Mouse (Mus musculus): ENCODE measurements at regions not wholly inside any gene's neighbourhood (a gene's known extent, or its start where the extent isn't known, plus 50 kb on each side); places are given as distances from the start of the nearest gene placed in this dataset.

- Histone ChIP-seq H3K9me3 (ENCODE audit: control insufficient read depth, insufficient read depth, low read depth, low read length) (no peaks in the 10 kb centered on the region), H3K4me1 (ENCODE audit: control insufficient read depth in 2 of 2, insufficient read depth in 2 of 2, low read length in 2 of 2, poor library complexity in 1 of 2) (peaks cover 0 to 3% of the 10 kb centered on the region in 2 experiments; a peak in 1 of 4 replicates), H3K27ac (ENCODE audit: insufficient read depth, low read depth, low read length, poor library complexity, severe bottlenecking) (no peak overlapping the region), H3K4me3 (ENCODE audit: insufficient read depth in 1 of 2, low read depth in 1 of 2, low read length in 2 of 2, poor library complexity in 1 of 2, severe bottlenecking in 1 of 2) (no peak overlapping the region), H3K36me3 (ENCODE audit: control insufficient read depth, insufficient read depth, low read length, poor library complexity, severe bottlenecking) (no peaks in the 10 kb centered on the region), H3K9ac (ENCODE audit: insufficient read depth, low read depth, low read length, poor library complexity, severe bottlenecking) (no peak overlapping the region)
- no peak for TF ChIP-seq CHD2 (IDR thresholded peaks at IDR 0.05; ENCODE audit: low read depth, low read length)
- peak; percentile 55; the same call in 1 of the 2 replicates for TF ChIP-seq ZC3H11A (IDR thresholded peaks at IDR 0.05; ENCODE audit: borderline replicate concordance, low read depth, low read length)
- in situ Hi-C loops (cut with MboI; ENCODE audit: low sequenced_read_pairs in 2 of 2, unreplicated experiment in 2 of 2) = no loop called here
- DNase-seq (ENCODE audit: low read depth, low spot score) = peak; percentile 66
These were observed 104.1 kb upstream of the Zc3h12a start for GRCm38 (mm10) chr4:125231711-125232260.

DNA sequence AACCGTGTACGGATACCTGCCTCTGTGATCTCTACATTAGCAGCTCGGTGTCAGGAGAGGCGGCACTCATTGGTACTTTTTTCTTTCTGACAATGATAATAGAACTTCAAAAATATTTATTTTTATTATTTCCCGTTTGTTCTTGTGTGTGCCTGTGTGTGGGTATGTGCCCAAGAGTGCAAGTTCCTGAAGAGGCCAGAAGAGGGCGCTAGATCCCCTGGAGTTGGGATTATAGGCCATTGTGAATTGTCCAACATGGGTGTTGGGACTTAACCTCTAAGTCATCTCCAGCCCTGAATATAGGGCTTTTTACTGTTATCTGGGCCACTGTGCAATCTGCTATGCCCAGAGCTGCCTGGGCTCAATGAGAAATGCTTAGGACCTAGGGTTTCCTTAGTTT, 99.6 kb upstream of the Zc3h12a start:
- Histone ChIP-seq H3K27ac (ENCODE audit: insufficient read depth, low read depth, low read length, poor library complexity, severe bottlenecking) (no peak overlapping the region), H3K9ac (ENCODE audit: insufficient read depth, low read depth, low read length, poor library complexity, severe bottlenecking) (no peak overlapping the region), H3K36me3 (ENCODE audit: control insufficient read depth, insufficient read depth, low read length, poor library complexity, severe bottlenecking) (no peaks in the 10 kb centered on the region), H3K4me1 (ENCODE audit: control insufficient read depth in 2 of 2, insufficient read depth in 2 of 2, low read length in 2 of 2, poor library complexity in 1 of 2) (peaks cover 0 to 12% of the 10 kb centered on the region in 2 experiments; a peak in 2 of 4 replicates), H3K9me3 (ENCODE audit: control insufficient read depth, insufficient read depth, low read depth, low read length) (no peaks in the 10 kb centered on the region), H3K4me3 (ENCODE audit: insufficient read depth in 1 of 2, low read depth in 1 of 2, low read length in 2 of 2, poor library complexity in 1 of 2, severe bottlenecking in 1 of 2) (no peak overlapping the region)
- TF ChIP-seq ZNF384 (IDR thresholded peaks at IDR 0.05; ENCODE audit: low read depth, low read length) = no peak
- TF ChIP-seq CHD2 (IDR thresholded peaks at IDR 0.05; ENCODE audit: low read depth, low read length) = no peak
- no peak for TF ChIP-seq MAFK (IDR thresholded peaks at IDR 0.05; ENCODE audit: insufficient read depth, low read depth, low read length)
- TF ChIP-seq ZC3H11A (IDR thresholded peaks at IDR 0.05; ENCODE audit: borderline replicate concordance, low read depth, low read length) = no peak
- no peak for TF ChIP-seq HCFC1 (IDR thresholded peaks at IDR 0.05; ENCODE audit: borderline replicate concordance, insufficient read depth, low read length)
- in situ Hi-C loops (cut with MboI; ENCODE audit: low sequenced_read_pairs in 2 of 2, unreplicated experiment in 2 of 2) = no loop called here
- DNase-seq (ENCODE audit: low read depth, low spot score) = no peak

- Histone ChIP-seq H3K4me3 (ENCODE audit: insufficient read depth in 1 of 2, low read depth in 1 of 2, low read length in 2 of 2, poor library complexity in 1 of 2, severe bottlenecking in 1 of 2) (no peak overlapping the region), H3K9ac (ENCODE audit: insufficient read depth, low read depth, low read length, poor library complexity, severe bottlenecking) (no peak overlapping the region), H3K9me3 (ENCODE audit: control insufficient read depth, insufficient read depth, low read depth, low read length) (no peaks in the 10 kb centered on the region), H3K36me3 (ENCODE audit: control insufficient read depth, insufficient read depth, low read length, poor library complexity, severe bottlenecking) (no peaks in the 10 kb centered on the region), H3K27ac (ENCODE audit: insufficient read depth, low read depth, low read length, poor library complexity, severe bottlenecking) (no peak overlapping the region), H3K4me1 (ENCODE audit: control insufficient read depth in 2 of 2, insufficient read depth in 2 of 2, low read length in 2 of 2, poor library complexity in 1 of 2) (peaks cover 0 to 17% of the 10 kb centered on the region in 2 experiments; a peak in 2 of 4 replicates)
- in situ Hi-C loops (cut with MboI; ENCODE audit: low sequenced_read_pairs in 2 of 2, unreplicated experiment in 2 of 2) = no loop called here
- no peak for DNase-seq (ENCODE audit: low read depth, low spot score)
- TF ChIP-seq HCFC1 (IDR thresholded peaks at IDR 0.05; ENCODE audit: borderline replicate concordance, insufficient read depth, low read length) (no peak), CHD2 (IDR thresholded peaks at IDR 0.05; ENCODE audit: low read depth, low read length) (no peak), MAFK (IDR thresholded peaks at IDR 0.05; ENCODE audit: insufficient read depth, low read depth, low read length) (no peak), ZC3H11A (IDR thresholded peaks at IDR 0.05; ENCODE audit: borderline replicate concordance, low read depth, low read length) (no peak), ZNF384 (IDR thresholded peaks at IDR 0.05; ENCODE audit: low read depth, low read length) (no peak)
These were observed 95.3 kb upstream of the Zc3h12a start for GRCm38 (mm10) chr4:125222922-125223321.

- no peaks in the 10 kb centered on the region for H3K9me3 ChIP-seq (ENCODE audit: control insufficient read depth, insufficient read depth, low read depth, low read length)
- H3K4me1 ChIP-seq (ENCODE audit: control insufficient read depth in 2 of 2, insufficient read depth in 2 of 2, low read length in 2 of 2, poor library complexity in 1 of 2) = peaks cover 3 to 19% of the 10 kb centered on the region in 2 experiments; a peak in 2 of 4 replicates
- H3K36me3 ChIP-seq (ENCODE audit: control insufficient read depth, insufficient read depth, low read length, poor library complexity, severe bottlenecking) = no peaks in the 10 kb centered on the region
- TF ChIP-seq ZC3H11A (IDR thresholded peaks at IDR 0.05; ENCODE audit: borderline replicate concordance, low read depth, low read length) (peak; percentile 24; the same call in 1 of the 2 replicates), CHD2 (IDR thresholded peaks at IDR 0.05; ENCODE audit: low read depth, low read length) (no peak), HCFC1 (IDR thresholded peaks at IDR 0.05; ENCODE audit: borderline replicate concordance, insufficient read depth, low read length) (0 out of 2 replicates have a peak, but pooled peaks have one; percentile 38), ZNF384 (IDR thresholded peaks at IDR 0.05; ENCODE audit: low read depth, low read length) (no peak)
- H3K4me3 ChIP-seq (ENCODE audit: insufficient read depth in 1 of 2, low read depth in 1 of 2, low read length in 2 of 2, poor library complexity in 1 of 2, severe bottlenecking in 1 of 2) = no peak overlapping the region
- no peak overlapping the region for H3K9ac ChIP-seq (ENCODE audit: insufficient read depth, low read depth, low read length, poor library complexity, severe bottlenecking)
- in situ Hi-C loops (cut with MboI; ENCODE audit: low sequenced_read_pairs in 2 of 2, unreplicated experiment in 2 of 2) = no loop called here
- DNase-seq (ENCODE audit: low read depth, low spot score) = peak; percentile 84
- H3K27ac ChIP-seq (ENCODE audit: insufficient read depth, low read depth, low read length, poor library complexity, severe bottlenecking) = no peak overlapping the region
These were observed 92.7 kb upstream of the Zc3h12a start for GRCm38 (mm10) chr4:125220314-125220713.

- Histone ChIP-seq H3K9me3 (ENCODE audit: control insufficient read depth, insufficient read depth, low read depth, low read length) (no peaks in the 10 kb centered on the region), H3K4me3 (ENCODE audit: insufficient read depth in 1 of 2, low read depth in 1 of 2, low read length in 2 of 2, poor library complexity in 1 of 2, severe bottlenecking in 1 of 2) (peak overlapping the region in 1 of 2 experiments; percentile 34; a peak in 1 of 4 replicates), H3K4me1 (ENCODE audit: control insufficient read depth in 2 of 2, insufficient read depth in 2 of 2, low read length in 2 of 2, poor library complexity in 1 of 2) (peaks cover 3 to 13% of the 10 kb centered on the region in 2 experiments; a peak in 2 of 4 replicates), H3K36me3 (ENCODE audit: control insufficient read depth, insufficient read depth, low read length, poor library complexity, severe bottlenecking) (no peaks in the 10 kb centered on the region), H3K9ac (ENCODE audit: insufficient read depth, low read depth, low read length, poor library complexity, severe bottlenecking) (no peak overlapping the region), H3K27ac (ENCODE audit: insufficient read depth, low read depth, low read length, poor library complexity, severe bottlenecking) (no peak overlapping the region)
- in situ Hi-C loops (cut with MboI; ENCODE audit: low sequenced_read_pairs in 2 of 2, unreplicated experiment in 2 of 2) = no loop called here
- TF ChIP-seq ZC3H11A (IDR thresholded peaks at IDR 0.05; ENCODE audit: borderline replicate concordance, low read depth, low read length) (no peak), HCFC1 (IDR thresholded peaks at IDR 0.05; ENCODE audit: borderline replicate concordance, insufficient read depth, low read length) (no peak), ZNF384 (IDR thresholded peaks at IDR 0.05; ENCODE audit: low read depth, low read length) (no peak), MAFK (IDR thresholded peaks at IDR 0.05; ENCODE audit: insufficient read depth, low read depth, low read length) (no peak), CHD2 (IDR thresholded peaks at IDR 0.05; ENCODE audit: low read depth, low read length) (no peak)
- no peak for DNase-seq (ENCODE audit: low read depth, low spot score)
These were observed 91.6 kb upstream of the Zc3h12a start for GRCm38 (mm10) chr4:125219209-125219608.

Measured in ES-E14 (cell line).